In the genomic region with DNA sequence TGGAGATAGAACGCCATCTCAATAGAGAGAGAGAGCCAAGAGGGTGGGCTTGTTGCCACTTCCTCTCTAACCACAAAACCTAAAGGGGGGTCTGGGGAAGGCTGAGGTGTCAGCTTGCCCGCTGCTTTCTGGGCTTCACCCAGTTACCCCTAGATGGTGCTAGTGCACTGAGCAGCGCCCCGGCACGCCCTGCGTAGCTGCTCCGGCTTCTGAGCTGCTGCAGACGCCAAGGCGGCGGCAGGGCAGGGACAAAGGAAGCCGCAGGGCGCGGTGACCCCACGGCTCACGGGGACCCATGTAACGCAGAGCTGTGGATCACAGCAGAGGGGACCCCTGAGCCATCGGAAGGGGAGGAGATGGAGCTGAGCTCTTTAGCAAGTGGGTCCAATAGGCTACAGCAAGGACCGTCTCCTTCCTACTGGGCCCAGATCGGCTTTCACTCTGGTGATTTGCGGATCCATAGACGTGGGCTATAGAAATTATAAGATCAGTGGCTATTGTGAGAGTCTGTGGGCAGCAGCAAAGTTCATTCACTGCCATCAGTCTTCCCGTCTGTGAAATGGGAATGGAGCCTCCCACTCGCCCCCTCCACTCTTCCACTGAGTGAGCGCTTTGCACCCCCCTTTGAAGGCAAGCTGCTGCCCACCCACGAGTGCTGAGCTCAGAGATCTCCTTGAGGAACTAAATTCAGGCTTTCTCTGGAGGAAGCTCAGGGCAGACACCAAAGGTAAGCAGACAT, we compare ENCODE assay signal across 8 mouse cellular contexts.
A peak's percentile ranks its signal among the peaks of the same experiment; 100 is the strongest.
DNase-seq lines count a peak whose midpoint lies in the region; ATAC-seq and TF ChIP-seq lines count a peak whose summit lies in the region.

No protein-coding gene starts in this region.

- no peaks in the 10 kb centered on the region for H3K4me1 ChIP-seq in intestine, postnatal 0 days (replicated peaks; ENCODE audit: control insufficient read depth, insufficient read depth, low read length)
- no peaks in the 10 kb centered on the region for H3K4me1 ChIP-seq in midbrain, embryonic 11.5 days (ENCODE audit: control insufficient read depth, insufficient read depth, low read length)

- no peaks in the 10 kb centered on the region for H3K9me3 ChIP-seq in intestine, postnatal 0 days (ENCODE audit: control insufficient read depth)
- no peaks in the 10 kb centered on the region for H3K9me3 ChIP-seq in midbrain, embryonic 11.5 days (ENCODE audit: control insufficient read depth, low read length)

- ATAC-seq in granulocyte monocyte progenitor cell, adult 5-6 weeks (replicated peaks; ENCODE audit: poor library complexity, severe bottlenecking) = peak; percentile 98
- peak; percentile 90 for ATAC-seq in intestine, postnatal 0 days
- ATAC-seq in midbrain, embryonic 11.5 days (ENCODE audit: low FRiP score) = peak; percentile 97

- intact Hi-C loops in left cerebral cortex, postnatal 36 days (cut with DNase I) = loop anchor here (1.0 to 10.0 kb wide), 4 partner anchors 201 to 794 kb away; no protein-coding TSS in a partner anchor

- H3K27ac ChIP-seq in intestine, postnatal 0 days (ENCODE audit: low read depth, low read length) = no peak overlapping the region
- no peak overlapping the region for H3K27ac ChIP-seq in midbrain, embryonic 11.5 days (ENCODE audit: low read depth, low read length)

- no peaks in the 10 kb centered on the region for H3K27me3 ChIP-seq in intestine, postnatal 0 days (replicated peaks; ENCODE audit: control insufficient read depth, insufficient read depth, low read length)
- H3K27me3 ChIP-seq in midbrain, embryonic 11.5 days (ENCODE audit: control insufficient read depth, insufficient read depth, low read length) = no peaks in the 10 kb centered on the region

- DNase-seq in adrenal gland, postnatal 10 days = peak; percentile 89
- DNase-seq in embryo, embryonic 9.5 days (ENCODE audit: extremely low spot score) = peak; percentile 92
- DNase-seq in left cerebral cortex, postnatal 36 days (ENCODE audit: low spot score in 2 of 2) = peak; percentile 84 to 85
- peak; percentile 97 for DNase-seq in midbrain, embryonic 11.5 days (ENCODE audit: low spot score, missing footprints)
- peak; percentile 82 for DNase-seq in right cerebral cortex, postnatal 4 days
- peak; percentile 77 for DNase-seq in yolk sac, embryonic 10.5 days (ENCODE audit: low spot score)

- peak overlapping the region; percentile 13; the same call in 1 of the 2 replicates for H3K9ac ChIP-seq in intestine, postnatal 0 days (ENCODE audit: low read depth, low read length)
- H3K9ac ChIP-seq in midbrain, embryonic 11.5 days (ENCODE audit: low read length) = peak overlapping the region; percentile 67

- H3K4me3 ChIP-seq in intestine, postnatal 0 days (ENCODE audit: low read depth, low read length) = peak overlapping the region; percentile 31
- H3K4me3 ChIP-seq in midbrain, embryonic 11.5 days (ENCODE audit: low read depth, low read length) = peak overlapping the region; percentile 20; the same call in 1 of the 2 replicates

- peak overlapping the region; percentile 66 for H3K4me2 ChIP-seq in intestine, postnatal 0 days (replicated peaks; ENCODE audit: low read depth)
- peak overlapping the region; percentile 43 for H3K4me2 ChIP-seq in midbrain, embryonic 11.5 days

- TF ChIP-seq CTCF in intestine, postnatal 0 days (IDR thresholded peaks at IDR 0.05; ENCODE audit: low read depth) = peak; percentile 99

- WGBS in intestine, postnatal 0 days = 13% methylated on average over 25 of the region's 25 CpGs
- 13% methylated on average over 25 of the region's 25 CpGs for whole genome bisulfite sequencing in midbrain, embryonic 11.5 days

- H3K36me3 ChIP-seq in intestine, postnatal 0 days (ENCODE audit: control insufficient read depth, insufficient read depth) = no peaks in the 10 kb centered on the region
- no peaks in the 10 kb centered on the region for H3K36me3 ChIP-seq in midbrain, embryonic 11.5 days (ENCODE audit: control insufficient read depth, insufficient read depth, low read length)
